Mouse (Mus musculus) hindbrain, embryonic 11.5 days (tissue): ENCODE results near the gene Ccr2. TPM values are rescaled to one million over a fixed set of nuclear protein-coding genes. Genes with fewer than 3 reads are reported as not detected.
"Not testable (repeated sequence)": the region's sequence is repeated elsewhere in the genome, so short reads cannot be mapped to it uniquely, and the experiment has no call there.

Source experiments
- ATAC-seq: fragments of 200-750 bp; cut with Nextera tagmentation; 2 replicates; pipeline ENCODE4 v1.8.0; 2017; ENCODE audit warnings: mild to moderate bottlenecking, moderate TSS enrichment, moderate library complexity; ENCODE audit not compliant: low FRiP score
- DNase-seq: peaks from one replicate; pipeline ENCODE4 v3.0.0-alpha.2; 2015; ENCODE audit warnings: low spot score
- H3K27ac ChIP-seq: fragments of 300-500 bp; sonication (generic); 2 replicates; pipeline ENCODE4 v1.5.1; 2014; ENCODE audit warnings: mild to moderate bottlenecking, low read depth, low read length
- H3K27me3 ChIP-seq: fragments of 300-500 bp; sonication (generic); 2 replicates; pipeline ENCODE4 v1.6.1; 2014; ENCODE audit warnings: mild to moderate bottlenecking, low read length, moderate library complexity, mixed read lengths; ENCODE audit not compliant: control insufficient read depth, insufficient read depth
- H3K36me3 ChIP-seq: fragments of 300-500 bp; sonication (generic); 2 replicates; pipeline ENCODE4 v1.6.1; 2014; ENCODE audit warnings: mild to moderate bottlenecking, low read length, moderate library complexity, mixed read lengths; ENCODE audit not compliant: control insufficient read depth, insufficient read depth
- H3K4me1 ChIP-seq: fragments of 300-500 bp; sonication (generic); replicated peaks from 2 replicates; pipeline ENCODE4 v1.6.1; 2014; ENCODE audit warnings: low read length, mixed read lengths; ENCODE audit not compliant: control insufficient read depth, insufficient read depth
- H3K4me2 ChIP-seq: fragments of 300-500 bp; sonication (generic); replicated peaks from 2 replicates; pipeline ENCODE4 v1.6.1; 2014; ENCODE audit warnings: mild to moderate bottlenecking, low read depth, low read length
- H3K4me3 ChIP-seq: fragments of 300-500 bp; sonication (generic); 2 replicates; pipeline ENCODE4 v1.5.1; 2014; ENCODE audit warnings: low read depth, low read length
- H3K9ac ChIP-seq: fragments of 300-500 bp; sonication (generic); 2 replicates; pipeline ENCODE4 v1.6.1; 2014; ENCODE audit warnings: low read depth, low read length
- H3K9me3 ChIP-seq: fragments of 300-500 bp; sonication (generic); 2 replicates; pipeline ENCODE4 v1.6.1; 2016; ENCODE audit warnings: low read length; ENCODE audit not compliant: control insufficient read depth
- WGBS: fragments of 180-500 bp; shearing (Covaris S2); extraction: QIAGEN DNeasy Blood & Tissue Kit; methylation state at CpG from one replicate; pipeline ENCODE4 v1.1.7; 2014; 5-methylcytosine and 5-hydroxymethylcytosine counted together
- polyA plus RNA-seq: library from polyadenylated mRNA; unstranded; fragments of >200 nt; fragmentation: Nextera tagmentation; extraction: Ambion mirVana; gene quantifications from 2 replicates; pipeline ENCODE4 v1.2.1, GENCODE M21; 2014

Gene Ccr2
- polyA plus RNA-seq, result 0.47 and 0.66 TPM in 2 replicates

DNA sequence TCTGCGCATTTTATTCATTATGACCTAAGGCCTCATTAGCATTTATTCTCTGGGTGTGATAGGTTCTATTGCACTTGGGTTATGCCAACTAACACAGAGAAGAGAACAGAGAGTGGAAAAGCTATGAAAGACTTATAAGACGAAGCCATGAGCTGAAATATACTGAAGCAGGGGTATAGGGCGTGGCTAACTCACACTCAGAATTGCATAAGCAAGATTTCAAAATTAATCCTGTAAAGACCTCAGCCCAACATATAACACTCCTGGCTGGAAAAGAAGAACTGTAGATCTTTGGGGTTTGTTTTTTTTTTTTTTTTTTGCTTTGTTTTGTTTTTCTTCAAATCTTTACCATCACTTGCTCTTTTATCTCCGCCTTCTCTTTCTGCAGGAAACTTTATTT lies at the start of gene Ccr2:
Gene Ccr2, plus strand, starts transcription at position 228 of the 400 bp plus-strand sequence.
- H3K9me3 ChIP-seq, result no peaks in the 10 kb centered on the region
- ATAC-seq (no peak), DNase-seq (no peak)
- 88% methylated on average over 4 of the region's 4 CpGs for WGBS
- H3K4me1 ChIP-seq, result no peaks in the 10 kb centered on the region
- no peak within 1 kb of the TSS for H3K9ac ChIP-seq
- H3K27me3 ChIP-seq, result no peaks in the 10 kb centered on the region
- H3K4me2 ChIP-seq, result no peak within 1 kb of the TSS
- no peaks in the 10 kb centered on the region for H3K36me3 ChIP-seq
- H3K27ac ChIP-seq, result no peak within 1 kb of the TSS
- H3K4me3 ChIP-seq, result no peak within 1 kb of the TSS

DNA sequence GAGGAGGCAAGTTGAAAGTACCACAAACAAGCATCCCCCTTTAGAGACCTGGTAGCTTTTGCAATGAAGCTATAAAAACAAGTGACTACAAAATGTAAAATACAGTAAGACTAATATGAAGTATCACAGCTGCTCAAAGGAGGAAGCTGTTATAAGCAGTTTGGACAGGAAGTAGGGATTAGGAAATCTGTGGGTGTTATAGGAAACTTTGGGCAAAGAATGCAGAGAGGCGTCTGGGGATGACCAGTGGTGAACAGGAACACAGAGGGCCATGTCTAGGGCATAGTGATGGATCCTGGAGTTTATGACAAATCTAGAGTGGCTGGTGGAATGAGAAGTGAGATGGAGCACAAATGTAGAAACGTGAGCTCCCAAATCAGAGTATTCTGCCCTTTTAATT lies 48.2 kb upstream of the Ccr2 start:
- Histone ChIP-seq H3K36me3 (no peaks in the 10 kb centered on the region), H3K9me3 (no peaks in the 10 kb centered on the region), H3K4me1 (no peaks in the 10 kb centered on the region), H3K4me2 (no peak overlapping the region), H3K27ac (no peak overlapping the region), H3K9ac (no peak overlapping the region), H3K4me3 (no peak overlapping the region), H3K27me3 (no peaks in the 10 kb centered on the region)
- ATAC-seq (no peak), DNase-seq (no peak)
- 66% methylated on average over 2 of the region's 2 CpGs for WGBS

DNA sequence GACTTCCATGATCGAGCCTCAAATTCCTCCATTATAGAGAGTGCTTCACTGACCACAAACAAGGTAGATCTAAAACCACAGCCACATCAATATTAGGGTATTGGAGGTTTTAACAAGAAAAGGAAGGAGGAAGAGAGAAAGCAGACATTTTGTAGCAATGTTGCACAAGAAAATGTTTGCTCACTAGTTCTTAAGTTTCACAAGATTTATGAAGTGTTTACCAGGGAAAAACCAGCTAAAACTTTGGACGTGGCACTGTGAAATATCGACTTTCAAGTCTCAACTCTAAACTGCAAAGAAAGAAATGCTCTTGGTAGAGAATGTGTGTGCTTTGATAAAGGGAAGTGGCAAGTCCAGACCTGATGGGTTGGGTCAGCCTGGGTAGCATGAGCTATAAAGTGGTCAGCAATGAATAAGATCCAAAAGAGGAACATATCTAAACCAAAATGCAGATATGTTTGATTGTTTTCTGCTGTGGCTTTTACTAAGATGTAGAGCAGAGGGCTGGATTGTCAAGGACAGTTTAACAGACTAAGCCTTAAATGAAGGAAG lies 45.5 kb upstream of the Ccr2 start:
- Histone ChIP-seq H3K4me1 (no peaks in the 10 kb centered on the region), H3K27ac (no peak overlapping the region), H3K36me3 (no peaks in the 10 kb centered on the region), H3K27me3 (no peaks in the 10 kb centered on the region), H3K9me3 (no peaks in the 10 kb centered on the region), H3K4me2 (no peak overlapping the region), H3K9ac (no peak overlapping the region), H3K4me3 (no peak overlapping the region)
- WGBS, result 77% methylated on average over 3 of the region's 3 CpGs
- ATAC-seq, result no peak
- no peak for DNase-seq

DNA sequence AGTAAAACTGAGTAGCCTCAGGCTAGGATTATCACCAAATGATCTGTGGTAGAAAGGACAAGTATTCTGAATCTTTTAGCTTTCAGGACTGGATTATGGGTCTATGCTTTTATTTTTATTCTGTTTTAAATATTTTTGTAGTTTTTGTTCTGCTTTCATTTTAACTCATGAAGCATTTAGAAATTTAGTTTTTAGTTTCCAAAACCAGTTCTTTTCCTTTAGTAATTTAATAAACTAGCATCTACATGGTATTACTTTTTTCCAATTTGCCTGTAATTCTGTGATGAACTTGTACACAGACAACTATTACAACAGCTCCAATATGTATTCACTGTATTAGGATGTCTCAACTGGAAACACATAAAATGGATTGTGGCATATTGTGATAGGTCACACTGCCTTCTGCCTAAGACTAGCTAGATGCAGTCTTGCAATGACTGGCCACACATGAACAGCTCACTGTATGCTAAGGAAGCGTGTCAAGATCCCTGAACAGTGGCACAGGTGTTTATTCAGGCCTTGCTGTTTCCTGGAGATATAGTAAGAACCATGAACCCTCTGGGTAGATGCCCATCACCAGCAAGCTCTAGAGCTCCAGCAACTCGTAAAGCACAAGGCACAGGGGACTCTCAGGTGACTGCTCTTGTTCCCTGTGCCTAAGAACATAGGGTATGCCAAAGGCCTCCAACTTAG lies 41.9 kb upstream of the Ccr2 start:
- Histone ChIP-seq H3K9ac (no peak overlapping the region), H3K27me3 (no peaks in the 10 kb centered on the region), H3K4me3 (no peak overlapping the region), H3K4me1 (no peaks in the 10 kb centered on the region), H3K4me2 (no peak overlapping the region), H3K9me3 (no peaks in the 10 kb centered on the region), H3K27ac (no peak overlapping the region), H3K36me3 (no peaks in the 10 kb centered on the region)
- 75% methylated on average over 2 of the region's 2 CpGs for WGBS
- no peak for DNase-seq
- ATAC-seq, result no peak

DNA sequence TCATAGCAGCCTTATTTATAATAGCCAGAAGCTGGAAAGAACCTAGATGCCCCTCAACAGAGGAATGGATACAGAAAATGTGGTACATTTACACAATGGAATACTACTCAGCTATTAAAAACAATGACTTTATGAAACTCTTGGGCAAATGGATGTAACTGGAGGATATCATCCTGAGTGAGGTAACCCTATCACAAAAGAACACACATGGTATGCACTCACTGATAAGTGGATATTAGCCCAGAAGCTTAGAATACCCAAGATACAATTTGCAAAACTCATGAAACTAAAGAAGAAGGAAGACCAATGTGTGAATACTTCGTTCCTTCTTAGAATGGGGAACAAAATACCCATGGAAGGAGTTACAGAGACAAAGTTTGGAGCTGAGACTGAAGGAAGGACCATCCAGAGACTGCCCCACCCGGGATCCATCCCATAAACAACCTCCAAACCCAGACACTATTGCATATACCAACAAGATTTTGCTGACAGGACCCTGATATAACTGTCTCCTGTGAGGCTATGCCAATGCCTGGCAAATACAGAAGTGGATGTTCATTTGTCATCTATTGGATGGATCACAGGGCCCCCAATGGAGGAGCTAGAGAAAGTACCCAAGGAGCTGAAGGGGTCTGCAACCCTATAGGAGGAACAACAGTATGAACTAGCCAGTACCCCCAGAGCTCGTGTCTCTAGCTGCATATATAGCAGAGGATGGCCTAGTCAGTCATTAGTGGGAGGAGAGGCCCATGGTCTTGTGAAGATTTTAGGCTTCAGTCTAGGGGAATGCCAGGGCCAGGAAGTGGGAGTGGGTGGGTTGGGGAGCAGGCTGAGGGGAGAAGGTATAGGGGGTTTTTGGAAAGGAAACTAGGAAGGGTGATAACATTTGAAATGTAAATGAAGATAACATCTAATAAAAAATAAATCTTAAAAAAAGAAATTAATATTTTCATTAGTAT lies 40.0 kb upstream of the Ccr2 start:
- ATAC-seq, DNase-seq, H3K27me3 ChIP-seq, H3K27ac ChIP-seq, H3K9me3 ChIP-seq, H3K36me3 ChIP-seq, H3K4me1 ChIP-seq, H3K9ac ChIP-seq, H3K4me2 ChIP-seq, H3K4me3 ChIP-seq: not testable (repeated sequence)
- WGBS, result 66% methylated on average over 3 of the region's 3 CpGs

DNA sequence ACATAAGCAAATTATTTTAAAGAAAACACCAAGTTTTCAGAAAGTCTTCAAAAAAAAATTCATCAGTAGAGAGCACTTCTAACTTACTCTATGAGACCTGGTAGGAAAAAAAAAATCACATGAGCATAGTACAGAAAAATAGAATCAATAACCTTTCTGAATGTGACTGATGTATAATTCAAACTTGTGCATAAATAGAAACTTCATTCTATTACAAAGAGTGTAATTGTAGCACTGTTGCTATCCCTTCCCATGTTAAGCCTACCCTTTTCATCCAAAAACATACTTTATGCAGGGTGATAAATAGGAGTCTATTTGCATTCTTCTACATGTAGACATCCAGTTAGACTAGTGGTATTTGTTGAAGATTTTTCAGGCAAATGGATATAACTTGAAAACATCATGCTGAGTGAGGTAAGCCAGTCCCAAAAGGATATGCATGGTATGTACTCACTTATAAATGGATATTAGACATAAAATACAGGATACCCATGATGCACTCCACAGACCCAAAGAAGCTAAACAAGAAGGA lies 35.1 kb upstream of the Ccr2 start:
- no peaks in the 10 kb centered on the region for H3K9me3 ChIP-seq
- no peak overlapping the region for H3K27ac ChIP-seq
- H3K4me3 ChIP-seq, result no peak overlapping the region
- DNase-seq (no peak), ATAC-seq (no peak)
- H3K36me3 ChIP-seq, result no peaks in the 10 kb centered on the region
- H3K4me2 ChIP-seq, result no peak overlapping the region
- H3K9ac ChIP-seq, result no peak overlapping the region
- H3K27me3 ChIP-seq, result no peaks in the 10 kb centered on the region
- no peaks in the 10 kb centered on the region for H3K4me1 ChIP-seq

DNA sequence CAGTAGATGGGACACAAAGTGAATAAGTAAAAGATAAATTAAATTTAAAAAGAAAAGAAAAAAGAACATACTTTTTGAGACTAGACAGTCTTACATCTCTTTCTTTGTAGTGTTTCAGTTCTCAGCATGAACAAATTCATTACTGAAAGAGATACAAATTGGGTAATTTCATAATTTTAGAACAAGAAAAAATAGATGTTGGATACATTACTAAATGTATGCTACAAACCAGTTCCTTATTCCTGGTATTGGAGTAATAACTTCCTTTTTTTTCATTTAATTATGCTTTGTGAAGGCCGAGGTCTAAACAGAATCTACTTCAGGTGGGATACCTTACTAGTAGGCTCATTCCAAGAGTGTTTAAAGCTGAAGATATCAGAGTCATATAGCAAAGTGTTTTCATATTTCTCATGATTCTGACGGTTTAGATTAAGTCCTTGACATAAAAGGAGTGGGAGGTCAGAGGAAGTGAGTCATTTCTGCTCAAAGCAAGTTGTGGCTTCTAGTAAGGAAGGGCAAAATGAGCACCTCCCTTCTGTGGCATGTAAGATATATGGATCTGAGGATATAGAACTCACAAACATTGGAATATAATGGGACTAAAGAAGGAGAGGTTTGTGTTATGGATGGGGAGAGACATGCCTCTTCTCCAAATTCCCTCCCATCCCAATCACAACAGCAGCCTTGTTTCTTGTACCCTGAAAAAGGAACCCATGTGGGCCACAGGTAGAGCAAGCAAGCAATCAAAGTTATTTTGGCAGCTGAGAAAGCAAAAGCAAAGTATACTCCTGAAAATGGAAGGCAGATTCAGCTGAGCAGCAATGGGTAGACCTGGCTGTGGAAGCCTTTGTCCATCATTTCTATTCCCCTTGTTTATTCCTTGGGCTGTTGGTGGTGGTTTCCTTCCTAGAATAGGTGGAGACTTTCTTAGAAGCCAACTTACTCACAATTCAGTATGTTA lies 33.4 kb upstream of the Ccr2 start:
- Histone ChIP-seq H3K9ac (no peak overlapping the region), H3K27ac (no peak overlapping the region), H3K27me3 (no peaks in the 10 kb centered on the region), H3K4me1 (no peaks in the 10 kb centered on the region), H3K36me3 (no peaks in the 10 kb centered on the region), H3K9me3 (no peaks in the 10 kb centered on the region), H3K4me3 (no peak overlapping the region), H3K4me2 (no peak overlapping the region)
- 75% methylated on average over 2 of the region's 2 CpGs for WGBS
- DNase-seq (no peak), ATAC-seq (no peak)

DNA sequence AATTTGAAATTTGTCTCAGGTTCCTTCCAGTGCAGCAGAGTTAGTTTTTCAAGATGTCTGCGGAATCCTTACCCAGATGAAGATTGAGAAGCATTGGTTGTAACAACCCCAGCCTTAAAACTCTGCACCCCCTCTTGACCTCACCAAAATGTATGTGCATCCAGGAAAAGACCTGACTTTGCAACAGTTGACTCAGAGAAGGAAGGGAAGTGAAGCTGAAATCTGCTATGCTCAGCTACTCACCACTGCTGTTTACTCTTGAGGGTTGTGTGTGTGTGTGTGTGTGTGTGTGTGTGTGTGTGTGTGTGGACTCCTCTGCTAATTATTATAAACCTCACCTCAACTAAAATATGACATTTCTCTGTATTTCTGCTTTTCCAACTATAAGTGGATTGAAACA lies 30.2 kb upstream of the Ccr2 start:
- WGBS, result 82% methylated on average over 1 of the region's 1 CpGs
- Histone ChIP-seq H3K36me3 (no peaks in the 10 kb centered on the region), H3K27me3 (no peaks in the 10 kb centered on the region), H3K4me2 (no peak overlapping the region), H3K27ac (no peak overlapping the region), H3K9me3 (no peaks in the 10 kb centered on the region), H3K4me3 (no peak overlapping the region), H3K4me1 (no peaks in the 10 kb centered on the region), H3K9ac (no peak overlapping the region)
- DNase-seq, result no peak
- ATAC-seq, result no peak
